Mouse (Mus musculus) cerebellum, adult 9-10 months (tissue): Measurements from ENCODE around the gene Hmga1b.
A peak's percentile ranks its signal among the peaks of the same experiment; 100 is the strongest.
"Not testable (repeated sequence)": the region's sequence is repeated elsewhere in the genome, so short reads cannot be mapped to it uniquely, and the experiment has no call there.

Experiments
- DNase-seq: peaks from one replicate; pipeline ENCODE4 v3.0.0; 2022

Hmga1b gene

DNA sequence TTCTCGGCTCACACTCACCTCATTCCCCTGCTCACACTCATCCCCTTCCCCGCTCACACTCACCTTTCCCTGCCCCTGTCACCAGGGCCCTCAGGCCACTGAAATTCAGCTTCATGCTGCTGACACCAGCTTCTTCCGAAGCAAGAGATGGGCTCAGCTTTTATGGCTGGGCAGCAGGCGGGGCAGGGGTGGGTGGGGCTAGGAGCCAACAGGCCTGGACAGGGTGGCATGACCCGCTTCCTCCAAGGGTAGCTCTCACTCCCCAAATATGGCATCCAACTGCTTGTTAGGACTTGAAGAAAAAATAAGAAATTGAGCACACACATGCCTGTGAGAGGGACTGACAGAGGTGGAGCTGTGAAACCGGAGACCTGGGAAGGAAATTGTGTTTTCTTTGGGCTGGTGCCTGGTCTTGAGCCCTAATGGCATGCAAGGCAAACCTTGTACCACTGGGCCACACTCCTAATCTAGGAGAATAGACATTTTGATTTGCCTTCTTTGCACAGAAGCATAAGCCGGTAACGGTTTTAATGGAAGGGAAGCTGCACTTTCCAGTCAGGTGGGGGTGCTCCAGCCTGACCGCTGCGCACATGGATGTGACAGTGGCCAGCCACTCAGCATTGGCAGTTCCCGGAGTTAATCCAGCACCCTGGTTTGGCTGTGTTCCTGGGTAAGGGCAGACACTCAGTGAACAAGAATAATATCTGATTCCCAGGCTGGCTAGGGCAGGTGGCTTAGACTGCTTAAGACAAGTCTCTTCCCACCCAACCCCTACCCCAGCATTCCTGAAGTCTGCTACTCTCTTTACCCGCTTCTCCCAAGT, 30.5 kb upstream of the Hmga1b start, which contains the start of gene Cbr2:
Gene Cbr2, minus strand, starts transcription at position 257 of the 823 bp plus-strand sequence.
- DNase-seq, result no peak

DNA sequence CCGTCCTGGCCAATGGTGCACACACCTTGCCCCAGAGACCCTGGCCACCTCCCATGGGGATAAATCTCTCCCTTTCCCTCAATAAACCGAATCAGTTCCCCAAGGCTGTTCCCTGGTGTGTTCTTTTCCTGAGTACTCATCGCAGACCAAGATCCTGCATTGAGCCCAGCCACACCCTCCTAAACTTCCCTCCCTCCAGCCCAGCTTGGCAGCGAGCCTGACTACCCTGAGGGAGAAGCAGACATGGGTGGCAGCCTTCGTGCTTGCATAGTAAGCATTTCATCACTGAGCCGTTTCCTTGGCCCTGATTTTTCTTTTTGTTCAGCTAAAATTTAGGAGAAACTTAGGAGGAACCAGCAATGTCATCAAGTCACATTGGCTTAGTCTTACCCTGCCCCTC, 29.1 kb upstream of the Hmga1b start:
- no peak for DNase-seq

DNA sequence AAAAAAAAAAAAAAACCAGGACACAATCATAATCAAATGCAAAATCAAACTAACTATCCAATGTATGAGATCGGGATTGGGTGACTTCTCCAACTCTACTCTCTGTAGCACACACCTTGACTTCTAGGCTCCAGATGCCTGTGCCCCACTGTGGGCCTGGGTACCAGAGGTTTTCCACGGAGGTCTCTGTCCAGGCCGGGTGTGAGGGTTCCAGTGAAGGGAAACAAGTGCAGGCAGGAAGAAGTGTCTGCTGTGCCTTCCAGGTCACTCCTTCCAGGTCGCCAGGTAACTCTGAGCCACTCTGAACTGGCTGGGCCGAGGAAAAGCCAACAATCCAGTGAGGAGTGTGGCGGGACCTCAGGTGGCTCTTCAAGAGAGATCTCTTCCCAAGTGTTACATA, 26.2 kb upstream of the Hmga1b start:
- DNase-seq, result no peak

DNA sequence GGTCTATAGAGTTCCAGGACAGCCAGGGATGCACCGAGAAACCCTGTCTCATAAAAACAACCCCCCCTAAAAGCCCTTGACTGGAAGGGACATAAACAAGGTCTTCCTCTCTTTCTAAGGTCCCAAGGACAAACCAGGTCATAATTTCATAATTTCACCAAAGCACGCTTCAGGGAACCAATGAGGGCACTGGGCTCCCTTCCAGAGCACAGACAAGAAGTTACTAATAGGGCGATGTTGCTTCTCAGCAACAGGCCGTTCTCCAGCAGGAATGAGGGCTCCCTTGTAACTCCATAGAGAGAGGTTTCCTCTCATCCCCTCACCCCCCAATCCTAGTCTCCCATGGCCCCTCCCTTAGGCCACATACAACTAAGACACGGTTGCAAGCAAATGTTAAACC, 21.6 kb upstream of the Hmga1b start:
- no peak for DNase-seq

DNA sequence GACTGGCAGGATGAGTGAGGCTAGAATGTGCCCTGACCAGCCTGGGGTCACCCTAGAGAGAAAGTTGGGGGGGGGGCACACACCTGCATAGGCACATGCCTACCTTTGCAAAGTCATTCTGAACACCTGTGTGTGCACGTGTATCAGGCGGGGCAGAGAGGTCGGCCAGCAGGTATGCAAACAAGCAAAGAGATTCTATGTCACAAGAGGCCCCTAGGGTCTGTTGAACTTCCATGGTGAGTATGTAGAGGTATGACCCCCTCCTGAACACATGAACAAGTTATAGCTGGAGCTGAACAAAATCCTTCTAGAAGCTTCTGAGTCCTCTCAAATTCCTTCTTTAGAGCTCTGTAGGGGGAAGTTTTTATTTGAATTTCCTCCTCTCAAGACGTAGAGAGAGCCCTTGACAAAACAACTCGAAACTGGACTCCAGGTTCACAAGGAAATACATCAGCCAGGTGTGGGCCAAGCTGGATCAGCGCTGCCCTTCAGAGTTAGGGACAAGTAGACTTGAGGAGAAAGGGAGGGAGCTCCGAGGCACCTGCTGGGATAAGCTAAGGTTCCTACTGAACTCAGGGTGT, 18.4 kb upstream of the Hmga1b start:
- DNase-seq, result no peak

DNA sequence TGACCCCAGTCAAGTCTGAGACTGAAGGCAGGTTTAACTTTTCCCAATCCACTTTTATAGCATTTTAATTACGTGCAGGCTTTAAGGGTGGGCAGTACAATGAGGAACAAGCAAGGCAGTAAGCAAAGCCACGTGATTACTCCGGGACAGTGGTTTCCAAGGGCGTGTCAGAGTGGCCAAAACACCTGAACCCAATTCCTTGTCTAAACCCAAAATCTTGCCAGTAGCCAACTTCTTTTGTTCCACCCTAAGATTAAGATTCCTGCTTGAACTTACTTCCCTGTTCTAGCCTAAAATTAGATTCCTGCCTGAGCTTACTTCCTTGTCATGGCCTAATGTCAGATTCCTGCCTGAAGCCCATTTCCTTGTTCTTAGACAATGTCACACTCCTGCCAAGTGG, 14.6 kb upstream of the Hmga1b start:
- no peak for DNase-seq

DNA sequence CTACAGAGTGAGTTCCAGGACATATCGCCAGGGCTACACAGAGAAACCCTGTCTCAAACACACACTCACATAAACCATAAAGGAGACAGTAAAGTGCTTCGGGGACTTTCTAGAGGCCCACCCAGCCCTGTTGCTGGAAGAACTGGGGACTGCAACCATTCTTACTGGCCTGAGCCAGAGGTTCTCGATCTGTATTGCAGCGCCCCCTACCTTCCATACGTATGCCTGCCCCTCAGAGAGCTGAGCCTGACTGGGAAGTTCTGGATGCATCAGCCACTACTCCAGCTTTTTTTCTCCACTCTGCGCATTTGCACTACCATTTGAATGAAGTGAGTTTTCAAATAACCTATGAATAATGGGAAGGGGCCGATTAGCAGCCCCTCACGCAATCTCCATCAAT, 13.2 kb upstream of the Hmga1b start:
- DNase-seq, result peak; percentile 24

DNA sequence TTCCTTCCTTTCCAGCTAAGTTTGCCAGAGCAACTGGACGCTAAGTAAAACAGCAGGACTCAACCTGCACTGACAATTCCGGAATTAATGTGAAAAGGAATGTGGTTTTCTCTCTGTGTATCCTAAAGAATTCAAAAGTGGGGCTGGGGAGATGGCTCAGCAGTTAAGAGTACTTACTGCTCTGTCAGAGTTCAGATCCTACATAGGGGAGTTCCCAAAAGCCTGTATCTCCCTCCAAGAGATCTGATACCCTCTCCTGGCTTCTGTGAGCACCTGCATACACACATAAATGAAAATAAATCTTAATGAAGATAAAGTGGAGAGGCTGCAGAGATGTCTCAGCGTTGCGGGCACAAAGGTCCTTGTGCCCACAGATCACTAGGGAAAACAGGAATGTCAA, 11.0 kb upstream of the Hmga1b start:
- DNase-seq, result no peak

DNA sequence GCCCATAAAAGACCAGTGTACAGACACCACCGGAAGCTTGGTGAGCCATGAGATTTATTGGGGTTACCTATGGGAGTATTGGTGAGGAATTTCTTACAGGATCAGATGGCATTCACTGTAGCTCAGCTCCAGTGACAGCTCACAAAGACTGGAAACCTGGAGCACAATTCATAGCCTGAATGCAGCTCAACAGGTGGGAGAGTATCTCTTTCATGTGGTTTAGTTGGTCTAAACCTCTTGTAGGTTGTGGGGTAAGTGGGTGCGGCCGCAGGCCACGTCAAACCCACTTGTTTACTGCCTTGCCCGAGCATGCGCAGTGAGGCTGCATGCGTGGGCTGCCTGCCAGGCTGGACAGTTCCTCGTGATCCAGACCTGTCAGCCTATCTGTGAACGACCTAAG, 2.4 kb upstream of the Hmga1b start:
- DNase-seq, result no peak

DNA sequence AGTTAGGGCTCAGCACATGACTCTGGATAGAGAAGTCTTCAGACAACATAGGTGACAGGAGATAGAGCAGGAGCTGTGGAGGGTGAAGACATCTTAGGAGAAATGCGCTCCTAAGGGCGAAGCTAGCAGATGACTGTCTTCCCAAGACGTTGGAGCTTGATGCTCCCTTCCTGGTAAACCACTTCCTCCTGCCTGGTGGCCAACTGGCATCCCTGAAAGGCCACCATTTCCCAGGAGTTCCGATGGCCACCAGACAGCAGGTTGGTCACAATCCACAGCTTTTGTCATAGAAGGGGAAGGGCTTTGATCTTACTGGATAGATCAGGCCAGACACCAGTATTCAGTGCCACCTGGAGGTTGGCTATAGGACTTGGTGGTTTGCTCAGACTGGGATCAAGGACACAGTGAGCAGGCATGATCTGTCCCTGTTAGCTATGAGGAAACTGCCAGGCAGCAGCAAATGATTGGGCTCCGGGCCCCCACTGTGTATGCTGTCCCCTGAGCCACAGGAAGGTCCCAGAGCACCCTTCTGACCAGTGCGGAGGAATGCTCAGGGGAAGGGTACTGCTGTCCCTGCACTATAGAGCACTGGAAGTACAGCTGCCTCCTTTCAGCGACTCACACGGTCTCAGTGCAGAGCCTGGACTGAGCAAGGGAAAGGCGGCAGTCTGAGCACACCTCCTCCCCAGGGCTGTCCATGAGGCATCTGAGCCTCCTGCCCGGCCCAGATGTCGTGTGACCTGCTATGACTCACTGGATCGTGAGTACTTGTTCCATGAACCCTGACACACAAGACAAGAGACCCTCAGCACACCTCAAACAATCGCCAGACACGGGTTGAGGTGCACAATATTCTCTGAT, 553 bp upstream of the Hmga1b start:
- no peak for DNase-seq

DNA sequence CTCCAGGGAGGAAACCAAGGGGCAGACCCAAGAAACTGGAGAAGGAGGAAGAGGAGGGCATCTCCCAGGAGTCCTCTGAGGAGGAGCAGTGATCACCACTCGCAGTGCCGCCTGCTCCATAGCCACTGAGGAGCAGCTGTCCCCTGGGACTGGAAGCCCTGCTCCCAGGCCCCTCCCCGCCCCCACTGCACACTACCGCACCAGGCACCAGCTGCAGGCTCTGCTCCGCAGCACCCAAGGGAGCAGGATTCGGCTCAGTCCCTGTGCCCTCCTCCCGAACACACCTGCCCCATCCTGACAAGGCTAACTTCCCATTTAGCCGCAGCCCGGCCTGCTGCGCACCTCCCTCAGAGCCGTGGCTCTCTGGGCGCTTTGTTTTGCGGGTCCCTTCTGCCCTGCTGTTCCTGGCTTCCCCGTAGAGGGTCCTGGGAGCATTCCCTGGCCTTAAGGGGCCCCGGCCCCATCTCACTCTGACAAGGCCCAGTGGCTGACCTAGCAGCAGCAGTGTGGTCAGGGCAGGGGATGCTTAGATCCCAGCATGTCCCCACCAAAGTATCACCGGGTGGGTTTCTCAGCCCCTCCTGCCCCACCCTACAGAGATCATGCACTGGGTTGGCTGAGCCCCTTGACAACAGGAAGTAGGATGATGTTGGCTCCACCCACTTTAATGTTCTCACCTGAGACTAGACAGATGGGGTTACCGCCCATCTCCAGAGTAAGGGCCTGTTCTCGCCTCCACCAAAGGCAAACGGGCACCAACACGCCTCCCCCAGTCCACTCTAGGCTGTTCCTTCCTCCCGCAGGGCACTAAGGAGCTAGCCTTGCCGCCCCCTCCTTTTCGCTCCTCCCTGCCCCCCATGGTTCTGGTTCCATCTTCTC, 766 bp downstream of the Hmga1b start:
- DNase-seq, result not testable (repeated sequence)

DNA sequence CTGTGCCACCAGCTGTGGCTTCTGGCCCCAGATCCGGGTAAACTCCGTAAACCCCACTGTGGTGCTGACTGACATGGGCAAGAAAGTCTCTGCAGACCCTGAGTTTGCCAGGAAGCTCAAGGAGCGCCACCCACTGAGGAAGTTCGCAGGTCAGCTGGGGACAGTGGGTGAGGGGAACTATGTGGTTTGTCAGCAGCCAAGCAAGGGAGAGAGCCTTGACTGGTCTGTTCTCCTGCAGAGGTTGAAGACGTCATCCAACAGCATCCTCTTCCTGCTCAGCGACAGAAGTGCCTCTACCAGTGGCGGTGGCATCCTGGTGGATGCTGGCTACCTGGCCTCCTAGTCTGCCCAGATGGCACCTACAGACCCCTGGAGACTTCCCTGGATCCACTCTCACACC, 4.4 kb downstream of the Hmga1b start:
- not testable (repeated sequence) for DNase-seq

DNA sequence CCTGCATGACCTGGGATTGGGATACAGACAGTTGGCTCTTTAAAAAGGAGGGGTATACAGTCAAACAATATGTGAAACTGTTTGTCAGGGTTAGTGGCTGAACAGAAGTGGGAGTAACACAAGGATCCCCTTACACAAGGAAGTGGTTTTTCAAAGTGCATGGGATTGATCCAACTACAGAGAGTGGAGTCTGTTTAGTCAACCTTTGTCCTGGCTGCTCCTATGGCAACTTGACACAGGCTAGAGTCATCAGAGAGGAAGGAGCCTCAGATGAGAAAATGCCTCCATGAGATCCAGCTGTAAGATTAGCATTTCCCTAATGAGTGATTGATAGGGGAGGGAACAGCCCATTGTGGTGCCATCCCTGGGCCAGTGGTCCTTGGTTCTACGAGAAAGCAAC, 5.6 kb downstream of the Hmga1b start:
- DNase-seq, result no peak

DNA sequence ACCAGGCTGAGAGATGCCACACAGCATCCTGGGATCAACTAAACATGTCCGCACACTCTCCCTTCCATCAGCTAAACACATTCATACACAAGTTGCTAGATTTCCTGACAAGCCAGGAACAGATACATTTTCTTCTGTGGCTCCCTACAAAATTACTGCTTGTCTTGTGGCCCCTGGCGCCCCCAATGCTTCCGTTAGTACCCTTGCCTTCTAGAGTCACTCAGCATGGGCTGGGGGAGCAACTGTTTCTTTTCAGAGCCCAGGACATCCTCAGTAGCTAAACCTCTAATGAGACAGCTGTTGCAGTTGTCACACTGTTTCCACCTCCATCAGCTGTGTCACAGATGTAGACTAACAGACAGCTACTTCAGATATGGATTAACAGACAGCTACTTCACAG, 10.2 kb downstream of the Hmga1b start:
- no peak for DNase-seq

DNA sequence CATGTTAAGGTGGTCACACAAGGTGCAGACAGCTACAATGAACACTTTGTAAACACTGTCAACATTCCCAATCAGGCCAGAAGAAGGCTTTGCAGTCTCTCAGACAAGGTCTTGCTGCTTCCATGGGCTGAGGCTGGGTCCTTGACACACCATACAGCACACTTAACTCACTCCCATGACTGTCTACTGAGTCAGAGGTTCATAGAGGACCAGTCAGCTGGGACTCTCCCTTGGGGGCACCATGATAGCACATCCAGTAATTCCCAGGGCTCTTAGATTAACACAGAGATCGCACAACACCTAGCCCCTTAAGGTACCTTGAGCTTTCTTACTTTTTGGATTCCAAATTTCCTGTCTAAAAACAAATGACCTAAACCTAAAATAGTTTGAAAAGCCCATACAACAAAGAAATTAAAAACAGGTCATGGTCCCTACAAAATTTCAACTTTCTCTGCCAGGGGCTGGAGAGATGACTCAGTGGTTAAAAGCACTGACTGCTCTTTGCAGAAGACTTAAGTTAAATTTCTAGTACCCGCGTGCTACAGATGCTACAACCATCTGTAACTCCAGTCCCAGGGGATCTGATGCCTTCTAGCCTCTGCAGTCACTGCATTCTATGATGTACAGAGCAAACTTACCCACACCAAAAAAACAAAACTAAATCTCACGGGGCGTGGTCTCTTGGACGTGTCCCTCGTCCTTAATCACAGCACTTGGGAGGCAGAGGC, 11.0 kb downstream of the Hmga1b start:
- DNase-seq, result no peak

DNA sequence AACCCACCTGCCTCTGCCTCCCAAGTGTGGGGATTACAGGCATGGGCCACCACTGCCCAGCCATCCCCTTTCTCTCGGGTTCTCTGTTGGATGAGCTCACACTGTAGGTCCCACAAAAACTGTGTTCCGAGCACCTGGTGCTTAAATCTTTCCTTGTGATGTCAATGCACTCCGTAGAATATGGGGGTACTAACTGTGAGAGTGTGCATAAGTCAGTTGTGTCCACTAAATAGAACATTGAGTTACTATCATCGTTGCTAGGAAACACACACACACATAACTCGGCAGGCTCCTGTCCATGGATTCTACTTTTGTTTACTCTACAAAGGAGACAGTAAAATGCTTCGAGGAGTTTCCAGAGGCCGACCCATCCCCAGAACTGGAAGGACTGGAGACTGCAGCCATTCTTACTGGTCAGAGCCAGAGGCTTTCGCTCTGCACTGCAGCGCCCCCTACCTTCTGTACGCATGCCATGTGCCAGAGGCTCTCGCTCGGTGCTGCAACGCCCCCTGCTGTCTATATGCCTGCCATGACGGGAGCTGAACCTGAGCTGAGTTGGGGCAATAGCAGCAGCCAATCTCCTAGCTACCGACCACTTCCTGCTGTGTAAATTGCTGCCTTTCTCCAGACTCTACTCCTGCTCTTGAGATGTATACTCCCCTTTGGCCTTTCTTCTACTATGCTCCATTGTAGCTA, 13.3 kb downstream of the Hmga1b start:
- DNase-seq, result peak; percentile 95

DNA sequence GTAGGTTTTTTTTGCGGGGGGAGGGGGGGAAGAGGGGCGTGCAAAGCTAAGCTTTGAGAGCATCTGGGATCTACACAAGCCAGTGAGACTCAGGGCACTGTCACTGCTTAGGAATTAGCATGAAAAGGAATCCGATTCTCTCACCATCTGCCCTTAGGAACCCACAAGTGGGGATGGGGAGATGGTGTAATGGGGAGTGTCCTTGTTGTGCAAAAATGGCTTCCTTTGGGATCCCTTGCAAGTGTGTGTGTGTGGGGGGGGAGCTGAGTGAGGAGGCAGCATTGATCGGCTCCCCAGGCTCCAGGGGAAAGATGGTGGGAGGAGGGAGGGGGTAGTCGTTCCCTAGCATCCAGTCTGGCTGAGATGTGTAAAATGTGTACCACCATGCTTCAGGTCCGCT, 14.5 kb downstream of the Hmga1b start:
- no peak for DNase-seq

DNA sequence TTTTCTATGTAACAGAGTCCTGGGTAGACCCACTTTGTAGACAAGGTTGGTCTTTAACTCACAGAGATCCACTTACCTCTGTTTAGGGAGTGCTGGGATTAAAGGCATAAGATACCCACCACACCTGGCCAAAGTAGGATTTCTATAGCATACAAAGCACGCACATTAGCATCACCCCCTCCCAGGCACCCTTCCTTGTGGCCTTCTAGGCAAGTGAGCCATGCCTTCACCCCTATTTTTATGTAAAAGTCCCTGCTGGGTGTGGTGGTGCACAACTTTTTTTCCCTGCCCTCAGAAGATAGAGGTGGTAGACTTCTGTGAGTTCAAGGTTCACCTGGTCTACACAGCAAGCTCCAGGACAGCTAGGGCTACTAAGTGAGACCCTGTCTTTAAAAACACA, 17.3 kb downstream of the Hmga1b start:
- DNase-seq, result no peak

DNA sequence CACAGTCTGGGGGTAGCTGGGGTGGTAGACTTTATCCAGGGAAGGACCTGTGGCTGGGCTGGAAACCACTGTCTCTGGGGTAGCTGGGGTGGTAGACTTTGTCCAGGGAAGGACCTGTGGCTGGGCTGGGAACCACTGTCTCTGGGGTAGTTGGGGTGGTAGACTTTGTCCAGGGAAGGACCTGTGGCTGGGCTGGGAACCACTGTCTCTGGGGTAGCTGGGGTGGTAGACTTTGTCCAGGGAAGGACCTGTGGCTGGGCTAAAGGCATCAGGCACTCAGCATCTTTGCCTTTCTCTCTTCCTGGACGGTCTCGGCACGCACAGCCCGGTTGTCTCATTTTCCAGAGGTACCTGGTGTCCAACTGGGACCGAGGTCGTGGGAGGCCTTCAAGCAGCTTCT, 18.8 kb downstream of the Hmga1b start:
- DNase-seq, result not testable (repeated sequence)

DNA sequence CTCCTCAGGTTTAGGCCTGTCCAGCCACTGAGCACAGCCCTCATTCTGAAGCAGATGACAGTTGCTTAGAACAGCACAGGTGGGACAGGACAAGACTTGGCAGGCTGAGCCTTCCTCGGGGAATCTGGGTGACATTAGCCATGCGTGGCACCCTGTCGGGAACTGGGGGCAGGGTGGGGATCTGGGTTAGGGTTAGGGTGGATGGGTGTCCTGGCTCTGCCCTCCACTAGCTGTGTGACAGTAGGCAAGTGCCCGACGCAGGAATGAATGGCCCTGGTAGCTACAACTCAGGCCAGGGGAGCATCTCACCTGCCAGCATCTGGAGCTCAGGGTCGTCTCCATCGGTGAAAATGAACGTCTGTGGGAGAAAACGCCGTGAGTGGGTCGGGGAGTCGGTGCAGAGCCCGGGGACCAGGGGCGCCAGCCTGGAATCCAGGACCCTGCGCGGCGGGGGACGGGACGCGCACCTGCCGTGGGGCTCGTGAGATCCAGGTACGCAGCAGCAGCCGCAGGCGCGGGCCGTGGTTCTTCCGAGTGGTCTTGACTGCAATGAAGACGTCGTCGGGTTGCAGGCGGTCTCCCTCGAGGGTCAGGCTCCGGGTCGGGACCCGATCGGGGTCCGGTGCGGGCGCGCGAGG, 21.0 kb downstream of the Hmga1b start:
- DNase-seq, result peak; percentile 53
